Mouse (Mus musculus) bone marrow macrophage, adult 2 months (primary cell): ENCODE measurements around the gene Ifngr1.

Source experiments
- CTCF ChIP-seq: IDR thresholded peaks from 2 replicates; pipeline ENCODE4 v1.5.1; 2012; ENCODE audit warnings: low read depth, mild to moderate bottlenecking, low read length, moderate library complexity
- POLR2A ChIP-seq: IDR thresholded peaks from 2 replicates; pipeline ENCODE4 v1.6.1; 2012; ENCODE audit warnings: mild to moderate bottlenecking, low read depth, low read length, borderline replicate concordance

GRCm38 (mm10) chr10:19631616-19632195, 40.0 kb downstream of the Ifngr1 start:
- TF ChIP-seq POLR2A (no peak), CTCF (no peak)
